Mouse (Mus musculus) kidney, adult 2 months (tissue): ENCODE results near the gene Hlf.

Experiments used
- CTCF ChIP-seq: fragments of 200-500 bp; conservative IDR thresholded peaks from 2 replicates; pipeline ENCODE4 v1.5.1; 2011; ENCODE audit warnings: low read depth, mild to moderate bottlenecking, control low read depth, low read length, moderate library complexity, mixed read lengths; ENCODE audit not compliant: insufficient read depth, insufficient read length
- POLR2A ChIP-seq: fragments of 200-500 bp; IDR thresholded peaks from one replicate; pipeline ENCODE4 v1.6.1; 2011; ENCODE audit warnings: low read depth, low read length, control low read depth

GRCm38 (mm10) chr11:90378008-90378407 is 12.7 kb downstream of the Hlf start:
- no peak for TF ChIP-seq POLR2A
- TF ChIP-seq CTCF = no peak
